Mouse (Mus musculus): Measurements from ENCODE around the gene Metrnl. TPM values are rescaled to one million over a fixed set of nuclear protein-coding genes. Genes with fewer than 3 reads are reported as not detected.
A peak's percentile ranks its signal among the peaks of the same experiment; 100 is the strongest.

Gene Metrnl
- polyA plus RNA-seq, 1 experiment, result 3.0 TPM

DNA sequence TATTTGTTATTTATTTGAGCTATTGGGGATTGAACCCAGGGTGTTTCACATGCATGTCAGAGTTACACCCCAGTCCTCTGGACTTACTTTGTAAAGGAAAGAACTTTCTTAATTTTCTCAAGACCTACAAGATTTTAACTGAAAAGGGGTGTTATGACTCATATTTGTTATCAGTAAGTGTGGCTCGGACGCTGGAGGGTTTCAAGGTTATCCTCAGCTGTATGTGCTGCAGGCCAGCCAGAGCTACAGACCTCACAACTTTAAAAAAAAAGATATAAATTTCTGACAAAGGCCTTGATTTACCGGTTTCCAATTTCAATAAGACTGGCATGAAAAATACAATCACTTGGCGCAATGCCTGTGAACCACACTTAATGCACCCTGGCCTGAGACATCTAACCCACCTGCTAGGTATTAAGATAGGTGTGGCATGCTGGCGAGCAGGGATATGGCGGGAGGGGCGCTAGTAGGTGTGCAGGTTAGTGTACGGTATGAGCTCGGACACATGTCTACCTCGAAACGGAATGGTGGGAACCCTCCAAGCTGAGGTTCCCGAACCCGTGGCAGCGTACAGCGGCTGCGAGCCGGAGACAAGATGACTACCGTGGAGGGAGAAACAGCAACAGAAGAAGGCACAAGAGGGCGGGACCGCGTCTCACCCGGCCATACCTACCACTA is 28.9 kb upstream of the Metrnl start:
- H3K4me1 ChIP-seq (ENCODE audit: control insufficient read depth, insufficient read depth, low read length), result peaks cover 5% of the 10 kb centered on the region
- peak overlapping the region; percentile 75 for H3K4me3 ChIP-seq (ENCODE audit: control insufficient read depth, low read depth, low read length)
- H3K27ac ChIP-seq (ENCODE audit: control insufficient read depth, insufficient read depth, low read depth, low read length), result peak overlapping the region; percentile 69
- TF ChIP-seq CTCF (IDR thresholded peaks at IDR 0.05; ENCODE audit: control insufficient read depth, insufficient read depth, insufficient replicate concordance, low read depth, low read length) (no peak), POLR2A (IDR thresholded peaks at IDR 0.05; ENCODE audit: control insufficient read depth, low read depth, low read length) (no peak)
- H3K36me3 ChIP-seq (ENCODE audit: control insufficient read depth, insufficient read depth, low read length), result no peaks in the 10 kb centered on the region
- H3K27me3 ChIP-seq (ENCODE audit: control insufficient read depth, insufficient read depth, low read length), result no peaks in the 10 kb centered on the region

DNA sequence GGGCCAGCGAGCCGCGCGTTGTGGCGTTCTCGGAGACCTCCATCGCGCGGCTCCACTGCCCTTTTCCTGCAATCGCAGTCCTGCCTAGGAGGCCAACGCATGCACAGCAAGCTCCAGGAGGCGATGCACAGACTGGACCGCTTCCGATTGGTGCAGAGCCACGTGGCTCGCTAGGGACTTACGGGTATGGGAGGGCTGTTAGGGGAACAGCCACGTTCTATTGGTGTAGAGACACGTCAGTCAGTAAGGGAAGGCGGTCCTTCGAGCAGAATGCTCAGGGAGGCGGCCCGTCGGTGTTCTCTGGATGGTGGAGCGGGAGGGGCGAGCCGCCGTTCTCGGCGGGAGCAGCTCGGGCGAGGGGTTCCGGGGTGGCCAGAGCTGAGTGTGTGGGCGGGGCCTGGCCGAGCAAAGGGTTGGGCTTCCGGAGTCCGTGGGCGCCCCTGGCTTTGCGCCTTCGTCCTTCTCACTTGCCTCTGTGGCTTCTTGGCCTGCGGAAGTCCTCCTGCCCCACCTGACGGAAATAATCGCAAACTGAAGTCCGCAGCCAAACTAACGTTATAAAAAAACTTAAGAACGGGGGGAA is 28.3 kb upstream of the Metrnl start, which contains the start of gene B3gntl1:
B3gntl1 (minus strand) TSS at position 164 of the 583 bp plus-strand sequence.
- TF ChIP-seq POLR2A (IDR thresholded peaks at IDR 0.05; ENCODE audit: control insufficient read depth, low read depth, low read length), result peak; percentile 65
- 0 out of 2 replicates have a peak, but pooled peaks have one; percentile 2 for TF ChIP-seq CTCF (IDR thresholded peaks at IDR 0.05; ENCODE audit: control insufficient read depth, insufficient read depth, insufficient replicate concordance, low read depth, low read length)
- H3K36me3 ChIP-seq (ENCODE audit: control insufficient read depth, insufficient read depth, low read length), result no peaks in the 10 kb centered on the region
- H3K27ac ChIP-seq (ENCODE audit: control insufficient read depth, insufficient read depth, low read depth, low read length), result peak within 1 kb of the TSS; percentile 90
- H3K4me3 ChIP-seq (ENCODE audit: control insufficient read depth, low read depth, low read length), result peak within 1 kb of the TSS; percentile 75
- H3K4me1 ChIP-seq (ENCODE audit: control insufficient read depth, insufficient read depth, low read length), result peaks cover 5% of the 10 kb centered on the region
- no peaks in the 10 kb centered on the region for H3K27me3 ChIP-seq (ENCODE audit: control insufficient read depth, insufficient read depth, low read length)

DNA sequence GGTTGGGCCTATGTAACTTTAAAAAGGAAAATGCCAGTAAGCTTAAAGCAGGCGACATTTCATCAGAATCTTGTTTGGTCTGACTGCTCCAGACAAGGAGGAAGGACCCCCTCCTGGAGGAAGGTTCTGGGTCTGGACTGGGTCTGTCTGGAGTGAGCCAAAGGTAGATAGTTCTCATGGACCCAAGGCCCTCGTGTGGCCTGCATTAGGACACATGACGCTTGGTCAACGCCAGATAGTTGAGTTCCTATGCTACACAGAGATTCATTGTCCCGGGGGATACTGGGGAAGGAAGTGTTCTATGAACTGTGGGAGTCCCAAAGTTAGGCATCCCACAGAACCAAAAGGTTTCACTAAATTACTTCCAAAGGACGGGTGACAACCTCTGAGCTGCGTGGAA is 27.7 kb upstream of the Metrnl start:
- no peak for TF ChIP-seq CTCF (IDR thresholded peaks at IDR 0.05; ENCODE audit: control insufficient read depth, insufficient read depth, insufficient replicate concordance, low read depth, low read length)
- TF ChIP-seq POLR2A (IDR thresholded peaks at IDR 0.05; ENCODE audit: control insufficient read depth, low read depth, low read length), result no peak
- no peaks in the 10 kb centered on the region for H3K36me3 ChIP-seq (ENCODE audit: control insufficient read depth, insufficient read depth, low read length)
- peak overlapping the region; percentile 90 for H3K27ac ChIP-seq (ENCODE audit: control insufficient read depth, insufficient read depth, low read depth, low read length)
- peak overlapping the region; percentile 75 for H3K4me3 ChIP-seq (ENCODE audit: control insufficient read depth, low read depth, low read length)
- peaks cover 5% of the 10 kb centered on the region for H3K4me1 ChIP-seq (ENCODE audit: control insufficient read depth, insufficient read depth, low read length)
- no peaks in the 10 kb centered on the region for H3K27me3 ChIP-seq (ENCODE audit: control insufficient read depth, insufficient read depth, low read length)

DNA sequence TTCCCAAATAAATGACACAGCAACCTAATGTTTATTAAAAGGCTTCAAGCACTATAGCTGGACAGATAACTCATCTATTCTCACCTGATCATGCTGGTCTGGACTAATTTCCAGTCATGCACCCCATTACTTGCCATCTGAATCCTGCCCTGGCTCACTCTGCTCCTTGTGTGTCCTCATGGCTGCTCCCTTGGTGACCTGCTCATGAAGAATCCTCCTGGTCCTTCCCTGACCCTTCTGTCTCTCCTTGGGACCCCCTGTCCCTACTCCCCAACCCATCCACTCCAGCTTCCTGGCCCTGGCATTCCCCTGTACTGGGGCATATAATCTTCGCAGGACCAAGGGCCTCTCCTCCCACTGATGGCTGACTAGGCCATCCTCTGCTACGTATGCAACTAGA is 24.5 kb upstream of the Metrnl start:
- H3K4me1 ChIP-seq (ENCODE audit: control insufficient read depth, insufficient read depth, low read length), result peaks cover 5% of the 10 kb centered on the region
- H3K4me3 ChIP-seq (ENCODE audit: control insufficient read depth, low read depth, low read length), result no peak overlapping the region
- TF ChIP-seq CTCF (IDR thresholded peaks at IDR 0.05; ENCODE audit: control insufficient read depth, insufficient read depth, insufficient replicate concordance, low read depth, low read length) (no peak), POLR2A (IDR thresholded peaks at IDR 0.05; ENCODE audit: control insufficient read depth, low read depth, low read length) (no peak)
- no peaks in the 10 kb centered on the region for H3K36me3 ChIP-seq (ENCODE audit: control insufficient read depth, insufficient read depth, low read length)
- H3K27me3 ChIP-seq (ENCODE audit: control insufficient read depth, insufficient read depth, low read length), result no peaks in the 10 kb centered on the region
- no peak overlapping the region for H3K27ac ChIP-seq (ENCODE audit: control insufficient read depth, insufficient read depth, low read depth, low read length)

DNA sequence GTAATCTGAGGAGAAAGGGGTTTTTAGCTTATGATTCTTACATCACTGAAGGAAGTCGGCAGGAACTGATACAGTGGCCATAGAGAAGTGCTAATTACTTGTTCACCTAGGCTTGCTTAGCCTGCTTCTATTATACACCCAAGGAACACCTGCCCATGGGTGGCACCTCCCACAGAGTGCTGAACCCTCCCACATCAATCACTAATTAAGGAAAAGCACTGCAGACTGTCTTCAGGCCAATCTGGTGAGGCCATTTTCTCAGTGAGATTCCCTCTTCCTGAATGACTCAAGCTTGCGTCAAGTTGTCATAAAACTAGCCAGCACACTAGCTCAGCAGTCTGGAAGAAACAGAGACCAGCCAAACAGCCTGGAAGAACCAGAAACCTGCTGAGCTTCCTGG is 21.8 kb upstream of the Metrnl start:
- Histone ChIP-seq H3K36me3 (ENCODE audit: control insufficient read depth, insufficient read depth, low read length) (no peaks in the 10 kb centered on the region), H3K27ac (ENCODE audit: control insufficient read depth, insufficient read depth, low read depth, low read length) (no peak overlapping the region), H3K27me3 (ENCODE audit: control insufficient read depth, insufficient read depth, low read length) (no peaks in the 10 kb centered on the region), H3K4me1 (ENCODE audit: control insufficient read depth, insufficient read depth, low read length) (no peaks in the 10 kb centered on the region), H3K4me3 (ENCODE audit: control insufficient read depth, low read depth, low read length) (no peak overlapping the region)
- TF ChIP-seq CTCF (IDR thresholded peaks at IDR 0.05; ENCODE audit: control insufficient read depth, insufficient read depth, insufficient replicate concordance, low read depth, low read length), result no peak
- no peak for TF ChIP-seq POLR2A (IDR thresholded peaks at IDR 0.05; ENCODE audit: control insufficient read depth, low read depth, low read length)

DNA sequence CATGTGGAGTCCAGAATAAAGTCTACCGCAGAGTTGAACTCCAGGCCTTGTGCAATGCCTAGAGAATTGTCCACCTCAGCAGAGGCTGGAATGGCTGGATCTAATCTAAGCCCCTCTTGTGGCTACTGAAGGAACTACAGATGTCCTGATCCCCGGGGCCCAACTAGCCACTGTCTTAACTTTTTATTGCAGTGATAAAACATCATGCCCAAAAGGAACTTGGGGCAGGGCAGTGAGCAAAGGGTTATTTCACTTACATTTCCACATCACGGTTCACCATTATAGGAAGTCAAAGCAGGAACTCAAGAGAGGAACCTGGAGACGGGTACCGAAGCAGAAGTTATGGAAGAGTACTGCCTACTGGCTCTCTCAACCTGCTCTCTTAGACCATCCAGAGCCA is 20.6 kb upstream of the Metrnl start:
- no peaks in the 10 kb centered on the region for H3K36me3 ChIP-seq (ENCODE audit: control insufficient read depth, insufficient read depth, low read length)
- no peaks in the 10 kb centered on the region for H3K4me1 ChIP-seq (ENCODE audit: control insufficient read depth, insufficient read depth, low read length)
- H3K4me3 ChIP-seq (ENCODE audit: control insufficient read depth, low read depth, low read length), result no peak overlapping the region
- no peak overlapping the region for H3K27ac ChIP-seq (ENCODE audit: control insufficient read depth, insufficient read depth, low read depth, low read length)
- H3K27me3 ChIP-seq (ENCODE audit: control insufficient read depth, insufficient read depth, low read length), result no peaks in the 10 kb centered on the region
- peak; percentile 4; the same call in 1 of the 2 replicates for TF ChIP-seq CTCF (IDR thresholded peaks at IDR 0.05; ENCODE audit: control insufficient read depth, insufficient read depth, insufficient replicate concordance, low read depth, low read length)
- no peak for TF ChIP-seq POLR2A (IDR thresholded peaks at IDR 0.05; ENCODE audit: control insufficient read depth, low read depth, low read length)

DNA sequence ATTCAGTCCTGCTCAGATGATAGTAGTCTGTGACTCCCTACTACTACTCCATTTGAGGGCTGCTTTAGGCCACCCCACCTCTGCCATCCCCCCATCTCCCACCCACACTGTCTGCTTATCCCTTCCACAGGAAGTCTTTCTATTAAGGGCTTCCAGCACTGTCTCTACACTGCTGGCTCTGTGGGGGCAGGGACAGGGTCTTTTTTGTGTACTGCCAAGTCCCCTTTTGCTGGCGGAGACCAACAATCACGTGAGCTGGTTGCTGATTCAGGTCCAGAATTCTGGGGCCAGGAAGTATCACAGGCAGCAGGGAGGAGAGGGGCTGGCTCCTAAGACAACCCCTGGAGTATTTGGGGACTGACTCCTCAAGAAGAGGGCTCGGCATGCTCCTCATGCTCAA is 18.1 kb upstream of the Metrnl start:
- no peaks in the 10 kb centered on the region for H3K27me3 ChIP-seq (ENCODE audit: control insufficient read depth, insufficient read depth, low read length)
- TF ChIP-seq POLR2A (IDR thresholded peaks at IDR 0.05; ENCODE audit: control insufficient read depth, low read depth, low read length) (no peak), CTCF (IDR thresholded peaks at IDR 0.05; ENCODE audit: control insufficient read depth, insufficient read depth, insufficient replicate concordance, low read depth, low read length) (no peak)
- no peak overlapping the region for H3K27ac ChIP-seq (ENCODE audit: control insufficient read depth, insufficient read depth, low read depth, low read length)
- no peaks in the 10 kb centered on the region; the same call in 1 of the 2 replicates for H3K4me1 ChIP-seq (ENCODE audit: control insufficient read depth, insufficient read depth, low read length)
- H3K4me3 ChIP-seq (ENCODE audit: control insufficient read depth, low read depth, low read length), result no peak overlapping the region
- H3K36me3 ChIP-seq (ENCODE audit: control insufficient read depth, insufficient read depth, low read length), result no peaks in the 10 kb centered on the region
